Mouse (Mus musculus) liver, embryonic 12.5 days (tissue): ENCODE data around the gene Galnt10. TPM values are rescaled to one million over a fixed set of nuclear protein-coding genes. Genes with fewer than 3 reads are reported as not detected.

Experiments used
- ATAC-seq: fragments of 200-750 bp; cut with Nextera tagmentation; 2 replicates; pipeline ENCODE4 v1.8.0; 2017; ENCODE audit warnings: moderate number of reproducible peaks, mild to moderate bottlenecking, moderate library complexity
- H3K27ac ChIP-seq: fragments of 300-500 bp; sonication (generic); 2 replicates; pipeline ENCODE4 v1.5.1; 2016; ENCODE audit warnings: mild to moderate bottlenecking
- H3K27me3 ChIP-seq: fragments of 300-500 bp; sonication (generic); replicated peaks from 2 replicates; pipeline ENCODE4 v1.6.1; 2016; ENCODE audit warnings: mild to moderate bottlenecking, moderate library complexity
- H3K36me3 ChIP-seq: fragments of 300-500 bp; sonication (generic); 2 replicates; pipeline ENCODE4 v1.6.1; 2016; ENCODE audit warnings: mild to moderate bottlenecking, moderate library complexity
- H3K4me1 ChIP-seq: fragments of 300-500 bp; sonication (generic); 2 replicates; pipeline ENCODE4 v1.6.1; 2016
- H3K4me2 ChIP-seq: fragments of 300-500 bp; sonication (generic); 2 replicates; pipeline ENCODE4 v1.6.1; 2016; ENCODE audit warnings: mild to moderate bottlenecking, moderate library complexity
- H3K4me3 ChIP-seq: fragments of 300-500 bp; sonication (generic); 2 replicates; pipeline ENCODE4 v1.5.1; 2016; ENCODE audit warnings: mild to moderate bottlenecking, moderate library complexity
- H3K9ac ChIP-seq: fragments of 300-500 bp; sonication (generic); 2 replicates; pipeline ENCODE4 v1.6.1; 2016; ENCODE audit warnings: mild to moderate bottlenecking, moderate library complexity
- H3K9me3 ChIP-seq: fragments of 300-500 bp; sonication (generic); replicated peaks from 2 replicates; pipeline ENCODE4 v1.6.1; 2016; ENCODE audit warnings: mild to moderate bottlenecking, moderate library complexity
- WGBS: fragments of 180-500 bp; shearing (Covaris S2); methylation state at CpG from one replicate; pipeline ENCODE4 v1.1.7; 2016; ENCODE audit not compliant: insufficient replicate concordance; 5-methylcytosine and 5-hydroxymethylcytosine counted together
- polyA plus RNA-seq: library from polyadenylated mRNA; unstranded; fragments of >200 nt; fragmentation: Nextera tagmentation; extraction: Ambion mirVana; gene quantifications from 2 replicates; pipeline ENCODE4 v1.2.1, GENCODE M21; 2016

Galnt10 gene
- 34.2 and 36.3 TPM in 2 replicates for polyA plus RNA-seq

DNA sequence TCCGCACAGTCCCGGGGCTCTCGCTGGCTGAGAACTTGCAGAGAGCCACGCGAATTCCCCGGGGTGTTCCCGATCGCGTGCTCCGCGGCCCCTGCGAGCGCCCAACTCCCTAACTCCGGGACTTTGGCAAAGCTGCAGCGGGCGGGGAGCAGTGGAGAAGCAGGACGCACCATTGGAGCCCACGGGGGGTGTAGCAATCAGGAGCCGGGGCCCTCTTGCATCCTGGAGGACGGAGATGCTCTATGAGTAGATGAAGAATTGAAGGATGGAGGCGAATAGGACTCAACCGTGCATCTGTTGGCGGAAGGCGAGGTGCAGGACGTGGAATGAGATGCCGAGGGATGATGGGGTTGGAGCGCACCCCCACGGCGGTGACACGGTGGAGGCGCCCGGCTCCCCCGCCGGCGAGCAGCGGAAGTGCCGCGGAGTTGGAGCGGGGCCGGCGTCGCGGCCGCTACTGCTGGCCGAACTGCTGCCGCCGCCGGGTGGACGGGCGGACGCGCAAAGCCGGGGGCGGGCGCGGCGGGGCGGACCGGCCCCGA lies at the start of gene Galnt10:
Galnt10 (plus strand) TSS at position 425 of the 542 bp plus-strand sequence.
- H3K27me3 ChIP-seq: peaks cover 11% of the 10 kb centered on the region; the same call in 1 of the 2 replicates
- peaks cover 22% of the 10 kb centered on the region for H3K36me3 ChIP-seq
- H3K4me2 ChIP-seq: peak within 1 kb of the TSS; percentile 98
- no peaks in the 10 kb centered on the region for H3K9me3 ChIP-seq
- peak; percentile 86 for ATAC-seq
- H3K9ac ChIP-seq: peak within 1 kb of the TSS; percentile 99
- peak within 1 kb of the TSS; percentile 97 for H3K4me3 ChIP-seq
- H3K4me1 ChIP-seq: peaks cover 57% of the 10 kb centered on the region
- under 1% methylated on average over 58 of the region's 60 CpGs for WGBS
- peak within 1 kb of the TSS; percentile 82 for H3K27ac ChIP-seq

DNA sequence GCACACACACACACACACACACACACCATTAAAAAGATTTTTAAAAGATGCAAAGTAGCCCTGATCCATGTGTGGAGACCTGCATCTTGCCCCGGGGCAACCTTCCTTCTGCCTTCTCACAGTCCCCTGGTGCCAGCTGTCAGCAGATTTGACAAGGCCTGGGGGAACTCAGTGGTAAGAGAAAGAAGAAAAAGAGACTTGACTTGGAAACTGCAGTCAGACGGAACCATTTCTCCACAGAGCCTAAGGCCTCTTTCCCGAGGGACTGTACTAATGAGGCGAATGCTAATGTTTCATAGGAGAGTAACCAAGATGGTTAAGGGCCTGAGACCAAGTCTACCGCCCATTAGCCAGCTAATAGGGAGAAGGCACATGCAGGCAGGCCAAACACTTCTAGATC lies 49.3 kb upstream of the Galnt10 start:
- 79% methylated on average over 5 of the region's 5 CpGs for WGBS

DNA sequence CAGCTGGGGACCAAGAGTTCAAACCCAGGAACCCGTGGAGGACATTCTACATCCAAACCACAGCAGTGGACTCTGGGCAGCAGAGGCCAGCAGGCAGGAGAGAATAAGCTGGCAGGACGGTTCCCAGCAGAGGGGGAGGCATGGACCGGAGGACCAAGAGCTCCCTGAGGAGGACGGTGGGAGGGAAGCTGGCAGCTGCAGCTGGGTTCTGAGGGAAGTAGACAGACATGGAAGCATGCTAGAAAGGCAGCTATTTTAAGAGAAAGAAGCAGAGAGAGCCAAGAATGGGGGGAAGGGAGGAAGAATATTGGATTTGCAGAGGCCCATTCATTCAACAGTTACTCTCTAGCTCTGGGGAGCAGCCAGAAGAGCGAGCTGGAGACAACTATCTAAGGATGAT lies 47.1 kb upstream of the Galnt10 start:
- WGBS: 68% methylated on average over 5 of the region's 5 CpGs
- Histone ChIP-seq H3K27me3 (peaks cover 19% of the 10 kb centered on the region), H3K9me3 (no peaks in the 10 kb centered on the region), H3K4me1 (peaks cover 15% of the 10 kb centered on the region), H3K4me2 (no peak overlapping the region), H3K27ac (no peak overlapping the region), H3K9ac (no peak overlapping the region), H3K4me3 (no peak overlapping the region), H3K36me3 (no peaks in the 10 kb centered on the region)
- ATAC-seq: no peak

More for the DNA sequence above, 49.3 kb upstream of the Galnt10 start:
- no peak overlapping the region for H3K4me3 ChIP-seq
- no peak overlapping the region for H3K9ac ChIP-seq
- H3K4me1 ChIP-seq: peaks cover 7% of the 10 kb centered on the region; the same call in 1 of the 2 replicates
- no peak for ATAC-seq
- peaks cover 30% of the 10 kb centered on the region for H3K27me3 ChIP-seq
- no peaks in the 10 kb centered on the region for H3K36me3 ChIP-seq
- no peak overlapping the region for H3K4me2 ChIP-seq
- no peaks in the 10 kb centered on the region for H3K9me3 ChIP-seq
- H3K27ac ChIP-seq: no peak overlapping the region

DNA sequence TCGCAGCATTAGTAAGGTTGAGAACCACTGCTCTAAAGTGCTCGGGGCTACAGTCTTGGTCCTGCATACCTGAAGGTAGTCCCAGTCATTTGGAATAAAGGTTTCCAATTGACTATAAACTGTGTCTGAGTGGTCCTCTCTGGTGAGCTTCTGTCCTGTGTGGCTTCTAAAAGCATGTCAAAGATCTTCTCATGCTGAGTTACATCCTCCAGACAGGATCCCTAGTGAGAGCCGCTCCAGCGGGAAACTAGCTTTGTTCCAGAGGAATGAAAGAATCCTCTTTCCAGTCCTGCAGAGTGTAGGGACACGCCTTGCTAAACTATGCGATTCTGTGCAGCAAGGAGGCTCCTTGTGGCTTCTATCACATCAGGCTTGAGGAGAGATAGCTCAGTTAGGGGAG lies 45.9 kb upstream of the Galnt10 start:
- no peak for ATAC-seq
- no peaks in the 10 kb centered on the region for H3K36me3 ChIP-seq
- WGBS: 62% methylated on average over 6 of the region's 6 CpGs

DNA sequence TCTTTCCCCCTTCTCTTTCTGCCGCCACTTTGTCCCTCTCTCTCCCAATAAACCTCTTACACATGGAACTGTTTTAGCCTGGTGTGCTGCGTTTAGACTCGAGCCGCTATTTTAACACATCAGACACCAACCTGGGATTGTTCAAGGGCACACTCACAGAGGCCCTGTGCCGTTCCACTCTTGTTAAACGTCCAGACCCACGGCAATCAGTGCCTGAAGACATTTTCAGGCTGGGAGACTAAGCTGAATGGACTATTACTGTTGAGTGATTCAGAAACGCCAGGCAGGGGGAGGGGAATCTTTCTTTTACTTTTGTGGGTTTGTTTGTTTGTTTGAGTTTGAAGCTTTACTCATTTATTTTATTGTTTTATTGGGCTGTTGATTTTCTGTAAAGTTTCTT lies 45.1 kb upstream of the Galnt10 start:
- Histone ChIP-seq H3K4me1 (peaks cover 15% of the 10 kb centered on the region), H3K4me2 (no peak overlapping the region), H3K9me3 (no peaks in the 10 kb centered on the region), H3K27ac (no peak overlapping the region), H3K9ac (no peak overlapping the region), H3K4me3 (no peak overlapping the region), H3K27me3 (peaks cover 17% of the 10 kb centered on the region), H3K36me3 (no peaks in the 10 kb centered on the region)
- no peak for ATAC-seq
- WGBS: 51% methylated on average over 8 of the region's 8 CpGs

More for the DNA sequence above, 45.9 kb upstream of the Galnt10 start:
- H3K27ac ChIP-seq: no peak overlapping the region
- no peak overlapping the region for H3K9ac ChIP-seq
- H3K4me2 ChIP-seq: no peak overlapping the region
- H3K4me3 ChIP-seq: no peak overlapping the region
- H3K4me1 ChIP-seq: peaks cover 15% of the 10 kb centered on the region
- H3K27me3 ChIP-seq: peaks cover 13% of the 10 kb centered on the region
- H3K9me3 ChIP-seq: no peaks in the 10 kb centered on the region

DNA sequence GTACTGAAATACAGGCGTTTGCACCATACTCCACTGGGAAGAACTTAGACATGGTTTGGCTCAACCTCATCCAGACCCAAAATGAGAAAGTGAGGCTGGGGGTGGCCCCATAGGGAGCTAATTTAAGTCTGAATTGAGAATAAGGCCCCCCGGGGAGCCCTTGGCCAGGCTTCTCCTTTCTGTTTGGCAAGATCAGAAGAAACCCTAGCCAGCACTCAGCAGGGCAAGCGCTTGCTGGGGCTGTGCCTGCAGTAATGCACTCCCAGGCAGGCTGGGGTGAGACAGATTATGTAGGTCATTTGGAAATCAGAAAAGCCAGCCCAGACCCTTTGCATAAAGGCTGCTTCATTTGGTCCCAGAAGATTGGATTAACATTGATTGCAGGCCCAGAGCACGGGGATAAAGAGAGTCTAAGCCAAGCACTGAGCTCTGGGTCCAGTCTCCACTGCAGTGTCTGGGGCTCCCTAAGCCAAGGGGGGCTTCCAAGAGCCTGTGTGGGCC lies 44.6 kb upstream of the Galnt10 start:
- H3K4me2 ChIP-seq: no peak overlapping the region
- no peaks in the 10 kb centered on the region for H3K36me3 ChIP-seq
- 27% methylated on average over 4 of the region's 4 CpGs for WGBS
- no peak overlapping the region for H3K4me3 ChIP-seq
- peaks cover 18% of the 10 kb centered on the region for H3K27me3 ChIP-seq
- H3K27ac ChIP-seq: no peak overlapping the region
- no peak overlapping the region for H3K9ac ChIP-seq
- no peaks in the 10 kb centered on the region for H3K9me3 ChIP-seq
- no peak for ATAC-seq
- H3K4me1 ChIP-seq: peaks cover 15% of the 10 kb centered on the region

DNA sequence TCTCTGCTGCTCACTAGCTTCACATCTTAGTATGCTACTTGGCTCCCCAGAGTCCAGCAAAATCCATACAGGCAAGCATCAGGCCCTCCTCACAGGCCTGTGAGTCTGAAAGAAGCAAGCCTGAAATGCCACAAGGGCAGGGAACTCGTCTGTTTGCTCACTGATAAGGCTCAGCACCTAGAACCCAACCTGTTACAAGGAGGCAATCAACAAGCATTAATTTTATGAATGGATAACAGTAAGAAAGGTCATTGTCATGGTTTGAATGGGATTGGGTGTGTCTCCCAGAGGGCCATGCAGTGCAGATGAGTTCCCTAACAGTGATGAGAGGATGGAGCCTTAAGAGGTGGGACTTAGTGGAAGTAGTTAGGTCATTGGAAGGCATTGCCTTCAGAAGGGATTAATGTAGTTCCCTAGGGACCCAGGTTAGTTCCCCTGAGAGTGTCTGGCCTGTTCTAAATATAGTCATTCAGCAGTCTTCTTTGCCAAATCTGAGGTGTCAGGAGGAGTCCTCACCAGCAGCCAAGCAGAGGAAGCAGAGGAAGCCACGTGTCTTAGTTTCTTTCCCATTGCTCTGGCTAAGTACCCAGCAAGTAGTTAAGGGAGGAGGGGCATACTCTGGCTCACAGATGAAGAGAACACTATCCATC lies 43.3 kb upstream of the Galnt10 start:
- H3K4me3 ChIP-seq: no peak overlapping the region
- peaks cover 15% of the 10 kb centered on the region for H3K4me1 ChIP-seq
- no peaks in the 10 kb centered on the region for H3K36me3 ChIP-seq
- no peak overlapping the region for H3K9ac ChIP-seq
- no peak overlapping the region for H3K27ac ChIP-seq
- no peaks in the 10 kb centered on the region for H3K9me3 ChIP-seq
- ATAC-seq: peak; percentile 74
- 23% methylated on average over 2 of the region's 2 CpGs for WGBS
- peaks cover 21% of the 10 kb centered on the region for H3K27me3 ChIP-seq
- no peak overlapping the region for H3K4me2 ChIP-seq

DNA sequence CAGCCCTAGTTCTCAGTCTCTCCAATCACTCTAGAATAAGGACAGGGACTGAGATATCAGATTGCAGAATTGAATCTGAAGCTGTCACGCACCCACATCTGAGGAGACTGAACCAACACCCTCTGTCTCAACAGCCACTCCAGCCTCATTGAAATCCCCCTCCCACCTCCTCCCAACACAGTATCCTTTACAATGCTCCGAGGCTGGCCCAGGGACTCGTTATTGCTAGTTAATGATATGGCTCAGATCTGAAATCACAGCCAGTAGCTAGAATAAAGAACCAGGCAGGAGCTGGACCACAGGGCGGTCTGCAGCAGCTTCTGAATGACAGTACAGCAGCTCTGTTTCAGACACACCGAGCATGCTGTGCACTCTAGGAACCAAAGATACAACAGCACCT lies 40.2 kb upstream of the Galnt10 start:
- Histone ChIP-seq H3K4me1 (peaks cover 15% of the 10 kb centered on the region), H3K27ac (no peak overlapping the region), H3K4me2 (no peak overlapping the region), H3K9me3 (no peaks in the 10 kb centered on the region), H3K4me3 (no peak overlapping the region), H3K27me3 (peaks cover 21% of the 10 kb centered on the region), H3K9ac (no peak overlapping the region), H3K36me3 (no peaks in the 10 kb centered on the region)
- 56% methylated on average over 5 of the region's 5 CpGs for WGBS
- no peak for ATAC-seq

DNA sequence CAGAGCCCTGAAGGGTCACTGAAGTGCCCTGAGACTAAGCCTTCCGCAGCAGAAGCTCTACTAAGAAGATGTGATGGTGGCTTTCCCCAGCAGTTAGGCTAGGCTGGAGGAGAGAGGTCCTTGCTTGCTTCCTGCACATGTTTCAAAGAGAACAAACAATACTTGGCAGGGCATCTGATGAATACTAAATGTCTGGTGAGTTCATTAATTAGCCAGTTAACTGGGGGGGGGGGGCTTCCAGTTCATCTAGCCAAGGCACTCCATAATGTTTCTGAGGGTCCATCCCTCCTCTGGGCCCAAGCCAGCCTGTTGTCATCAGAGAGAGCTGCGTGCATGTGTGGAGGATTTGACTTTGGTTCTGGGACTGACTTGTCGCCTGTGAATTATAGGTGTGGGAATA lies 39.6 kb upstream of the Galnt10 start:
- Histone ChIP-seq H3K9ac (no peak overlapping the region), H3K27me3 (peaks cover 21% of the 10 kb centered on the region), H3K9me3 (no peaks in the 10 kb centered on the region), H3K4me1 (peaks cover 15% of the 10 kb centered on the region), H3K27ac (no peak overlapping the region), H3K4me2 (no peak overlapping the region), H3K36me3 (no peaks in the 10 kb centered on the region), H3K4me3 (no peak overlapping the region)
- 64% methylated on average over 3 of the region's 3 CpGs for WGBS
- no peak for ATAC-seq

DNA sequence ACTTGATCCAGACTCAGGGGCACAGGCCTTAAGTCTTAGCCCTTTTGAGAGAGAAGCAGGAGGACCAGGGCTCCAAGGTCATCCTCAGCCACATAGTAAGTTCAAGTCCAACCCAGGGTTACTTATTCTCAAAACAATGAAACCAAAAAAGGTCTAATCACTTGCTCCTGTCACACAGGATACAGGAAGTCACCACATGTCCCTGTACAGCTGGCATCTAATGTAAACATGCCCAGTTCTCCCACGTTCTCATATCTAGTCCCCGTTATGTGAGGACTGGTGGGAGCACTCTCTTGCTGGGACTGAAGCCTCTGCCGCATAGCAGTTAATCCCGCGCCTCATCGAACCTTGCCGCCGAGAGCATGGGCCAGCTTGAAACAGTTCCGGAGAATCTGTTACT lies 30.7 kb upstream of the Galnt10 start:
- Histone ChIP-seq H3K4me2 (no peak overlapping the region), H3K4me1 (peaks cover 4% of the 10 kb centered on the region; the same call in 1 of the 2 replicates), H3K9ac (no peak overlapping the region), H3K9me3 (no peaks in the 10 kb centered on the region), H3K27me3 (peaks cover 34% of the 10 kb centered on the region), H3K27ac (no peak overlapping the region), H3K36me3 (no peaks in the 10 kb centered on the region), H3K4me3 (no peak overlapping the region)
- ATAC-seq: no peak
- WGBS: 72% methylated on average over 9 of the region's 9 CpGs

DNA sequence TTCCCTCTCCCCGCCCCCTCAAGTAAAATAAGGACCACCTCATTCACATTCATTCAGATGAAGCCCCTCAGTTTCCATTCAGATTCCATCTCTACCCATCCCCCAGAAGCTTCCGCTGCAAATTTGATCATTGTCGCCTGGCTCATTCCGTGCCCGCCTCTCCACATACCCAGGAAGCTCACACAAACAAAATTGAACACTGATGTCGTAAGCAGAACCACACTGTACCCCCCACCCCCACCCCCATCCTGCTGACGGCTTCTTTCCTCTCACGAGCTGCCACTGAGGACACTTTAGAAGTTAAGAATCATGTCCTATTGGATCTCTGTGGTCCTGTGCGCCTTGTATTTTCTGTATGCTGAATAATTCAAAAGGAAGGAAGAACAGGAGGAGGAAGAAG lies 30.0 kb upstream of the Galnt10 start:
- Histone ChIP-seq H3K4me2 (no peak overlapping the region), H3K9me3 (no peaks in the 10 kb centered on the region), H3K4me3 (no peak overlapping the region), H3K27ac (no peak overlapping the region), H3K36me3 (no peaks in the 10 kb centered on the region), H3K9ac (no peak overlapping the region), H3K27me3 (peaks cover 37% of the 10 kb centered on the region), H3K4me1 (peaks cover 4% of the 10 kb centered on the region; the same call in 1 of the 2 replicates)
- ATAC-seq: no peak
- WGBS: 47% methylated on average over 9 of the region's 9 CpGs

DNA sequence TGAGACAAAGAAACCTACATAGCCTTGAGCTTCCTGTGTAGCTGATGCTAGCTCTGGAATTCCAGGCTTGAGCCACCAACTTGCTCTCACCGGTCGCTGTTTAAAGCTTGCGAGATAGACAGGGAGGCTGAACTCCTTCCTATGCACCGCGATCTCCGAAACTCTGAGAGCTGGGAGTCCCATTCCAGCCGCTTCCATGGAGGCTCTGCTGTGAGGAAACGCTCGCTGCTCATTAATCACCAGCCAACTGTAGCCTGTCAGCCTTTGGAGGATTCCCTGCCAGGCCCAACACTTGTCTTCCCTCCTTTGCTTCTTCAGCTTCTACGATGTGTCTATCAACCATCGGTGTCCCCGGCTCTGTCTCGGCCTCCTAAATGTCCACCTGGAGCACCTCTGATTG lies 29.4 kb upstream of the Galnt10 start:
- no peaks in the 10 kb centered on the region for H3K36me3 ChIP-seq
- no peak for ATAC-seq
- peaks cover 4% of the 10 kb centered on the region; the same call in 1 of the 2 replicates for H3K4me1 ChIP-seq
- H3K9ac ChIP-seq: no peak overlapping the region
- no peaks in the 10 kb centered on the region for H3K9me3 ChIP-seq
- no peak overlapping the region for H3K4me3 ChIP-seq
- no peak overlapping the region for H3K4me2 ChIP-seq
- H3K27ac ChIP-seq: no peak overlapping the region
- 55% methylated on average over 13 of the region's 13 CpGs for WGBS
- peaks cover 37% of the 10 kb centered on the region for H3K27me3 ChIP-seq
